Mouse (Mus musculus) 3T3-L1 (cell line): ENCODE measurements around the gene Cldn6.

Source experiments
- DNase-seq: peaks from one replicate; pipeline ENCODE4 v3.0.0-alpha.2; 2015; ENCODE audit warnings: low read depth, low spot score

Cldn6 gene

DNA sequence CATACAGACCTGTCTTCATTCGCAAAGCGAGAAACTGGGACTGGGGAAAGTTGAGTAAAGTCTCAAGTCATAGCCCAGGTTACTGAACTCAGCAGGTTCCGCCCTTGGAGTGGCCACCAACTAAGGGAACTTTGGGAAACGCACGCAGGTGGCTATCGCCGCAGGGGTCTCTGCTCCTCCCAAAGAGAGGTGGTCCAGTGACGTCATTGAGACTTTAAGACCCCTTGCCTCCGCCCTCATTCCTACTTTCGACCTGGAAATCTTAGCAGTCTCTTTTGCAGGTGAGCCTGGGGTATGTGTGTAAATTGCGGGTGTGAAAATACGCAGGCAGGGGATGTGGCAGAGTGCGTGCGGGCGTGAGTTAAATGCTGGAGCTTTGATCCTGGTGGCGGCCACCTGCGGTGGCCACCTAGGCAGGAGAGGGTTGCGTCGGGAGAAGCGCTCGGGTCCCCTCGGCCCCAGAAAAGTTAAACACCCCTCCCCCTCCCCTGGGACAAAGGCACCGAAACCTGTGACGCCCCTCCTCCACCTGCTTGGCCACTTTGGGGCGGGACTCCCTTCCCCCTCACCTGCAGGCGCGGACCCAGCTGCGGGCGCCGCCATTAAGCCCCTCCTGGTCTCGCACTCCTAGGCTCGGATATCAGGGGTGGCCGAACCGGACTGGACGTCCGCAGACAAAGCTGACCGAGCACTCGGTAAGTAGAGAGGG lies at the start of gene Cldn6:
TSS of gene Cldn6 (plus strand) at position 123 of the 709 bp plus-strand sequence.
- no peak for DNase-seq

DNA sequence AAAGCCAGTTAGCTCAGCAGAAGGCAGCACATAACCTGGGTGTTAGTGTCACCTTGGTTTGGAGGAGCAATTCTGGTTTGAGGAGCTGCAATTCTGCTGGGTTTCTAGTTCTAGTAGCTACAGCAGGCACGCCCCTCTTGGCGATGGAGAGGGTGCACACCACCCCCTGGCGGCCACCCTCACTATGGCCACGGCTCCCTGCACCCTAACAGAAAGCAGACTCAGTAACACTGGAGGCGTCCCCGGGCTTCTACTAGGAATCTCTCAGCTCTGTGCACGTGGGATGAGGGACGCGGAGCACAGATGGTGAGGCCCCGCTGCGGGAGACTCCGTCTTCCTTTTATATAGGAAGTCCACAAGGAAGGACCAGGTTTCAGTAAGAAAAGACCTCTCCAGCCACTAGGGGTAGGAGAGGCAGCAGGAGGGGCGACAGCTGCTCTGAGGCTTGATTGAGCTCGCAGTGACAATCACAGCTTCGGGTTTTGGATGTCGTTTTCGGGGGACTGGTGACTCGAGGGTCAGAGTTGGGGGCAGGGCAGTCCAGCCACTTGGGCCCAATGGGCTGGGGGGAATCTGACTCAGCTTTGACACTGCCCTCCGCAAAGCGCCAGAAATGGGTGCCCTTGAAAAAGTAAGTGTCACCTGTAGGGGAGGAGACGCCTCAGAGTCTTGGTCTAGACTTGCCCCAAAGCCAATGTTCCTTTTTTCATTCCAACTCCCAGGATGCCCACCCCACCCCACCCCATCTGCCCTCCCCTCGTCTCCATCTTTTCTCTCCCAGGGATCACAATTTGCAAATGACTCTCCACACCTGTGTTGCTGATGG lies 48.6 kb upstream of the Cldn6 start:
- peak; percentile 83 for DNase-seq

DNA sequence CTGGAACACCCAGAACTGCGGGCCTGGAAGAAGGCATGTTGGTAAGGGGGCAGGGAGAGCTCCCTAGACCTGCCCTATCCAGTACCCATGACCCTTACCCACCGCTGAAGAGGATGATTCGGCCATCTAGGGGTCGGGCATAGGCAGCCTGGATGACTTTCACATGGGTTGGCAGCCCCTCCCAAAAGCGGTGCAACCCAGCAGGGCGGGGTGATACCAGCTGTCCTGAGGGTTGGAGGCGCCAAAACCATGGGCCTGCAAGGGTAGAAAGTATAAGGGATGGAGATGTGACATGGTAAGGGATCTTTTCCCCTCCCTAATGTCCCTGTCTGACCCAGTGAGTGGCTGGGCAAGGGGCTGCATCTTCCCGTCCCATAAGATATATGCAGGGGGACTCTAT lies 47.8 kb upstream of the Cldn6 start:
- no peak for DNase-seq

DNA sequence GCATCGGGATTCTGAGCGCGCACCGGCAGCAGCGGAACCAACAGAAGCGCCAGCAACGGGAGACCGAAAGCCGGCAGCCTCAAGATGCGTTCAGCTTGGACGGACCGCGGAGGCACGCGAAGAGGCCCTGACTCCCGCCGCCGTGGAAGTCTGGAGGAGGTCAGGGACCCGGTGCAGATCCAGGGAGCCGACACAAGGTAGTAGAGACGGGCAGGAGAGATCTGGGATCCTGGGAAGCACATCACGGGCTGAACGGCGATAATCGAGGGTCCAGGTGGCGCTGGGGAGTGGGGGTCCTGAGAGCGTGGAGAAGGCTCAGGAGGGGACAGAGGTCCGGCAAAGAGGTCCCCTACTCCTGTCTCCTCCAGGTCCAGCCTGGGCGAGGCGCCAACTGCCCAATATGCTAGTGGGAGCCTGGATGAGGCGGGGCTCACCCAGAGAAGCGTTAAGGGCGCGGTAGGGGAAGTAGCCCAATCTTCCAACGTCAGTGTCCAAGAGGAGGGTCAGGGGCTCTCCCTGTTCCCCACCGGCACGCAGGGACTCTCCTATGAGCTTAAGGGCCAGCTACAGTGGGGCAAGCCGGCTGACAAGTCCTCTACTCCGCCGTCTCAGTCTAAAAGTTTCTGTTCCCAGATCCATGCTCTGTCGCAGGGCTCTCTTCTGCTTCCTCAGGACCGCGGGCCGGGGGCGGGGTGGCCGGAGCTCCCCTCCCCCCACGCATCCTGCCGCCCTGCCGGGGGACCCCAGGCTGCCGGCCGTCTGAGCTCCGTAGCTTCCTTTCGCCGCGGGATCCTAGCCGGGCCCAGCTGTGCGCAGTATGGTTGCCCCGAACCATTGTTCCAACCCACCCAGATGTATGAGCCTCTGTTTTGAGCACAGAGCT lies 34.2 kb upstream of the Cldn6 start, which contains the start of gene Mmp25:
TSS of gene Mmp25 (minus strand) at position 665 of the 883 bp plus-strand sequence.
- DNase-seq, result no peak

DNA sequence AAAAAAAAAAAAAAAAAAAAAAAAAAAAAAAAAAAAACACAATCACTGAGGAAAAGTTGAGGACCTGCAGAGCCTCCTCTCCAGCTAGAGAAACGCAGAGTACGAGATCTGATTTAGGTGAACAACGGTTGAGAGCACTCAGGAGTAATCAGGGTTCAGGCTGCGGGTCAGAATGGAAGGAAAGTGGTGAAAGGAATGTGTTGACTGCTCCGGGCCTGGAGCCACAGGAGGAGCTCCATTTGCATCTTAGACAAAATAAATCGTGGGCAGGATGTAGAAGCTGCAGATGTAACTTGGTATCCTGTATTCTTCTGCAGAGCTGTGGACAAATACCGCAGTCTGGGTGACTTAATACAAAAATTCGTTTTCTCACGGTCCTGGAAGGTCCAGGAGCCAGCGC lies 33.2 kb upstream of the Cldn6 start:
- no peak for DNase-seq

DNA sequence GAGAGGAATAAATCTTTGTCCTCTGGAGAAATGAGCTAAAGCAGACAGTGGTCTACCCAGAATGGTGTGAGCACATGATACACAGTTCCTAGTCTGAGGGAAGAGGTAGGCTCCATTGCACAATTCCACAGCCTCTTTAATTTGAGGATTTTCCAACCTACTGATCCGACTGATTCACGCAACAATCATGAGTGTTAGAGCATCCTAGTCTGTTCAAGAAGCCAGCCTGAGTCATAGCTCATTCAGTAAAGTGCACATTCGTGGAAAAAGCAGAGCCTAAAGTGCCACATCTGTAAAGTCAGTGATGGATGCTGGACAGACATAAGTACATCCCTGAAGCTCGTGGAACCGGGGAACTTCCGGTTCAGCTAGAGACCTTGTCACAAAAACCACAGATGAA lies 27.7 kb upstream of the Cldn6 start:
- peak; percentile 55 for DNase-seq

DNA sequence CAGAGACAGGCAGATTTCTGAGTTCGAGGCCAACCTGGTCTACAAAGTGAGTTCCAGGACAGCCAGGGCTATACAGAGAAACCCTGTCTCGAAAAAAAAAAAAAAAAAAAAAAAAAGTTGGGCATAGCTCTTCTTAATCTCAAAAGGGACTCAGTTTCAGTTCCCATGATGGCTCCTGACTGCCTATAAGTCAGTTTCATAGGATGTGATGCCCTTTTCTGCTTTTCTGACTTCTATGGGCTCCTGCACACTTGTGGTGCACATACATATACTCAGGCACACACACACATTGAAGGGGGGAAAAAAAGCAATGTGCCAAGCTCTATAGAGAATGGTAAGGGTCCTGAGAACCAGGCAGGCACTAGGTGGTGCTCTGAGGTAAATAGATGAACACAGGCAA lies 25.7 kb upstream of the Cldn6 start:
- DNase-seq, result no peak

DNA sequence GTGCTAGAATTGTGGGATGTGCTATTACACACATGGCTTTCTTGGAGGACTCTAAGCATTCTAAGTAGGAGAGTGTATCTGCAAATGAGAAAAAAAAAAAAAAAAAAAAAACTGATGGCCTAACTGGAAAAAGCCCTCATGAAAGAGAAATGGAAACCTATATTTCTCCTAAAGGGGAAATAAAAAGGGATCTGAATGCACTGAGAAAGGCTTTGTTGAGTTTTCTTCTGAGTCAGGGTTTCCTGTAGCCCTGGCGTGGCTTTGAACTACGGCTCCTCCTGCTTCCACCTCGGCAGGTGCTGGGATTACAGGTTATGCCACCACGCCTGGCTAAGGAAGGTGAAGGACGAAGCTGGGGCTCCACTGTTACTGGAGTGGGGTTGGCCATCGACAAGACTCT lies 25.0 kb upstream of the Cldn6 start:
- DNase-seq, result no peak

DNA sequence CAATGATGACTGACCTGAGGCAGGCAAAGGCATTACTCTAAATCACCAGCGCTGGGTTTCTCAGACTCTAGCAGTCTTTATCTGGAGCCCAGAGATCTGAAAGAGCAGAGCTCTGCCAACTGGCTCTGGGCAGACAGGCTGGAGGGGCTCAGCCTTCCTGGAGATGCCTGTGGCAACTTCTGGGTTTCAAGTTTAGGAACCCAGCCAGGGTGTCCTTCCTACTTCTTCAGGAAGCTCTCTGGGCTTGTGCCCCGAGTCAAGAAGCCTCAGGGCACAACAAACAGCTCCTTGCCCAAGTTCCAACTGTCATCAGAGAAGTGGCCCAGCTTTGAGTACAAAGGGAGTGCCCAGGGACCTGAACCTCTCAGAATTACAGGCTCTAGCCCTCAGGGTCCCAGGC lies 24.6 kb upstream of the Cldn6 start:
- DNase-seq, result no peak

DNA sequence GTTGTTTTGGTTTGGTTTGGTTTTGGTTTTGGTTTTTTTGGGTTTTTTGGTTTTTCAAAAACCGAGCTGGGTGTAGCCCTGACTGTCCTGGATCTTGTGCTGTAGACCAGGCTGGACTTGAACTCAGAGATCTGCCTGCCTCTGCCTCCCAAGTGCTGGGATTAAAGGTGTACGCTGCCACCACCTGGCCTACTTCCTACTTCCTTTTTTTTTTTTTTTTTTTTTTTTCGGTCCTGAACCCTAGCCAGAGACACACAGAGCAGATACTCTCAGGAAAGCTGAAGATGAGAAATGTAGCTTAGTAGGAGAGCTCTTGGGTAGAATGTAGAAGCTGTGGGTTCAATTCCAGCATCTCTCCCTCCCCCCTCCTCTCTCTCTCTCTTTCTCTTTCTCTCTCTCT lies 20.6 kb upstream of the Cldn6 start:
- DNase-seq, result no peak

DNA sequence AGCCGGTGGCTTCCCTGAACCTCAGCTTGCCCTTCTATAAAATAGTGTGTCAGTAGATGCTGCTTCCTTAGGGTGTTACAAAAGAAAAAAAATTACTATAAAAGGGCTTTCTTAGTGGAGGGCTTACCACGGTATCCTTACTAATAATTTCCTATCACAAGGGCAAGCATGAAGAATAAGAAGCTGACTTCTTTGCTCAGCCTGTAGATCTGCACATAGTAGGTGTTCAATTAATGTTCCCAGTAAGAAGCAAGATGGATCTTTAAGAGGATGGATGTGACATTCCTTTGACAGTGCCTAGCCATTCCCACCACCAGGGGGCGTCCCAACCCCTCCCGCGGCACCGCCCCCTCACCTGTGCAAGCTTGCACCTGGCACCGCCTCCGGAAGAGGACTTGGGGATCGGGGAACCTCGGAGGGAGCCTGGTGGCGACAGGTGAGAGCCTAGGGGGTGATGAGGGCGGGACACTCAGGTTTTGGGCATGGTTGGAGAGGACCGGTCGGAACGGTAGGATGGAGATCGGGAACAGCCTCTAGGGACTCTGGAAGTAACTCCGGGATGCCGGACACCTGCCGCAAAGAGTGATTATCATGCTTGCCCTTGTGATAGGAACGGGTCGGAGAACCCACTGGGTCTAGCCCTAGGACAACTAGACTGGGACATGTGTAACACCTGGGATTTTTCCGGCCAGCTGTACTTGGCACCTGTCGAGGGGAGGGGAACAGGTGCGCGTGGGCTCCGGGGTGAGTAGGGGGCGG lies 18.8 kb upstream of the Cldn6 start, which contains the start of gene Bicdl2:
TSS of gene Bicdl2 (plus strand) at position 390 of the 759 bp plus-strand sequence.
- no peak for DNase-seq

DNA sequence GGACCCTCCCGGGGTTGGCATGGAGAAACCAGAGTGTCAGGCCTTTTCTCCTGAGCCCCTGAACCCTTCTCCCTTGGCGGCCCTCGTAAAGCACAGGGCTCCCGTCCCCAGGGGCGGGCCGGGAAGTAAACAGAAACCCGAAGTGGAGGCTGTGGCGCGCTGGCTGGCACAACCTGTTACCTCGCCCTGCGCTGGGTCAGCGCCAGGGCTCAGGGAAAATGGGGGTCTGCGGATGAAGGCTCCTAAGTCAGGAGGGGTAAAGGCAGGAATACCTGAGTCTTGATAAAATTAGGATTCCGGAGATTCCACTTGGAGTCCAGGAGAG lies 18.2 kb upstream of the Cldn6 start:
- no peak for DNase-seq

DNA sequence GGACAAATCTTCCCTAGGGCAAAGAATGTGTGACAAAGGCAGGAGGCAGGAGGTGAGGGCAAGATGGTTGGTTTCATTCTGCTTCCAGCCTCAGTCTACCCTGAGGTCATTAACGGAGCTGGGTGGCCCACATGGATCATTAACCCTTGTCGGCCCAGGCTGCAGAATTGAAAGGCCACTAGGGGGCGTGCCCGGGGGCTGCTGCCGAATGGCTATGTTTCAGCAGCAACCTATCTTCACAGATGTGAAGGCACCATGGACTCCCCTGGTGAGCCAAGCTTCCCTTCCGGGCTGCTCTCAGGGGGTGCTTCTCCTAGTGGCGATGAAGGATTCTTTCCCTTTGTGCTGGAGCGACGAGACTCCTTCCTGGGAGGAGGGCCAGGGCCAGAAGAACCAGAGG lies 17.5 kb upstream of the Cldn6 start:
- no peak for DNase-seq

DNA sequence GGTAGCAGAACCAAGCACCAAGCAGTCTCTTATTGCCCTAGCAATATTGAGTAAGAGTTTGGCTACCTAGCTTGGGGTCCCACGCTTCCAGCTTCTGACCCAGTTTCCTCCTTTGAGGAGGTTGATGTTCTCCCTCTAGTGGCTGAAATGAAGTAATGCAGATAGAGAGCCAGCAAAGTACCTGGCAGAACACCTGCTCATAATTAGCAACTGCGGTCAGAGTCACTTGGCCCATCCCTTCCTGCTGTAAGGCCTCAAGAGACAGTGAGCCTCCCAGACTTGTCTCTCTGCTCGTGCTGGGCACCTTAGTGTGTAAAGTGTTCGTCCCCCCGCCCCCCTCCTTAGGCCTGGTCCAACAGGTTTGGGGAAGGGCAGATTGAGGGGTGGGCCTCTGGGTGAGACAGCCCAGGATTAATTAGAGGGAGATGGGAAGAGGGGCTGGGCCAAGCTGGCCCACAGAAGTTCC lies 14.5 kb upstream of the Cldn6 start:
- DNase-seq, result peak; percentile 72

DNA sequence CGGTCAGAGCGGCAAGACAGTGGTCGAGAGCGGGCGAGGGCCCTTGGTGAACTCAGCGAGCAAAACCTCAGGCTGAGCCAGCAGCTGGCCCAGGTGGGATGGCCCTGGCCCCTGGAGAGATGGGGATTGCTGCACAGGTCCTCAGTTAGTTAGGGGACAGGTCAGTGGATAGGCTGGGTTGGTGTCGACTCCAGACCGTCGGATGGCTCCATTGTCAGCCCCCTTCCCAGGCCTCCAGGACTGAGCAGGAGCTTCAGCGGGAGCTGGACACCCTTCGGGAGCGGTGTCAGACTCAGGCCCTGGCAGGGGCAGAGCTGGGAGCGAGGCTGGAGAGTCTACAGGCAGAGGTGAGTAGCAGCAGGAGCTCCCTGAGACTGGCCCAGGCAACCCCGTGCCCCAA lies 13.5 kb upstream of the Cldn6 start:
- DNase-seq, result no peak

DNA sequence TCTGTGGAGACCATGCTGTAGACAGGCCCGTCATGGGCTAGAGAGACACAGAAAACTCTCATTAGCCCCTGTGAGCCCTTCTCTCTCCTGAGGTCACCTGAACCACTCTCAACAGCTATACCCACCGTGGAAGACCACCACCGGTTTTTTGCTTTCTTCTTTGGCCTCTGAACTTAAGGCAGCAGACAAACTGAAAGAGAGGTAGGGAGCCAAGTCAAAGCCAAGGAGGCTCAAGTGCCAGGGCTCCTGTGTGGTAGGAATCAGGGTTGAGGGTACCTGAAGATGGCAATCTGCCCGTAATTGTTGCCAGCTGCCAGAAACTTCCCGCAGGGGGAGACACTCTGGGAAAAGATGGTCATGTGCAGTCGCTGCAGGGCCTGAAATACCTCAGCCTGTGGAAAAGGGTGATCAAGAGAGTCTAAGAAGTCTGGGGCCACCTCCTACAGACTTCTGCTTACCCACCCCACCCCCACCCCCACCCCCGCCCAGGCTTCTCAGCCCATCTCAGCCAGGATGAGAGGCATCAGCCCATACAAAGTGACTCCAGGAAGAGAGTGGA lies 8.5 kb upstream of the Cldn6 start:
- no peak for DNase-seq

DNA sequence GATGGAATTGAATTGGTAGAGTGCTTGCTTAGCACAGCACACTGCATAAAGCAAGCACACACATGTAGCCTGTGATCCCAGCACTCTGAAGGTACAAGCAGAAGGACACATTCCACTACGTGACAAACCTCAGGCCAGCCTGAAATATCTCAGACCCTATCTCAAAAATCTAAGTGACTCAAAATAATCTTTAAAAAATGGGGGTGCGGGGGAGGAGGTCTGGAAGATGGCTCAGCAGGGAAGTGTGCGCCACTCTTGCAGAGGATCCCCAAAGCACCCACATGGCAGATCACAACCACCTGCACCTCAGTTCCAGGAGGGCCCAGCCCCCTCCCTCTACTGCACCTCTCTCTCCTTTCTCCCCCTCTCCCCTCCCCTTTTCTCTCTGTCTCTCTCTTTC lies 7.5 kb upstream of the Cldn6 start:
- no peak for DNase-seq

DNA sequence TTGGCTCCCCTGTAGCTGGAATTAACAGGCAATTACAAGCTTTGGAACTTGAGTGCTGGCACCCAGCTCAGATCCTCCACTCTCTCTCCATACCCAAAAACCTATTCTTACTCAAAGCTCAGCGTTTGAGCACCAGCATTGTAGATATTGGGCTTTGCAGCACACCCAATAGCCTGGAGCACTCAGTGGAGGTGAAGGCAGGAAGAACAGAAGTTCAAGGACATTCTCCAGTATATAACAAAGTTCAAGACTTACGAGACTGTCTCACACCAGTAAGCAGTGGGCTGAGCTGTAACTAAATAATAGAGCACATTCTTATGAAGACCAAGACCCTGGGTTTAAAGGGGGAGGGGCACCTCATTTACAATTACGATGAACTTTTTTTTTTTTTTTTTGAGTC lies 6.3 kb upstream of the Cldn6 start:
- no peak for DNase-seq

DNA sequence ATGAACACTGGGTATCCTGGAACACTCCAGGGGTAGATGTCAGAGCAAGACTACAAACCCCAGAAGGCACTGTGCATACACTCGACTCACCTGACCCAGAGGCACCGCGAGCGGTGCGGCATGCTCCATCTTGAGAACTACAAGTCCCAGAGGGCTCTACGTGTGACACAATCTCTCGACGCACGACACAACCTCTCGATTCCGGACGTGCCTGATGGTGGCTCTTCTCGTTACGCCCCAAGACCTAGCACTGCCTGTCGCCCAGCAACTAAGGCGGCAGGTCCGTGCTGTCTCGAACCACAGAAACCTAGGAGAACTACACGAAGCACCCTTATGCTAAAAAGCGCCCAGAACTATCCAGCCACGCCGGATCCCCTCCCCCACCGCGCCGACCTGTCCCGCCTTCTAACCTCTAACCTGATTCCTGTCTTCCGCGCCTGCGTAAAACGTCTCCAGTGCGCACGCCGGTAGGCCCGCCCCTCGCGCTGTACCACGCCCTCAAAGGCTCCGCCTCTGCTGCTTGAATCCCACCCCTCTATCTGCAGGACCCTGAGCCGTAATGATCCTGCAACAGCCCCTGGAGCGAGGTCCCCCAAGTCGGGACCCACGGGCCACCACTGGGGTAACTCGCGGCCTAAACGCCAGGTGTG lies 5.5 kb upstream of the Cldn6 start, which contains the start of the genes Hcfc1r1 and Thoc6:
TSS of gene Hcfc1r1 (plus strand) at position 173 of the 650 bp plus-strand sequence.
TSS of gene Thoc6 (minus strand) at position 459 of the 650 bp plus-strand sequence.
- DNase-seq, result peak; percentile 97

DNA sequence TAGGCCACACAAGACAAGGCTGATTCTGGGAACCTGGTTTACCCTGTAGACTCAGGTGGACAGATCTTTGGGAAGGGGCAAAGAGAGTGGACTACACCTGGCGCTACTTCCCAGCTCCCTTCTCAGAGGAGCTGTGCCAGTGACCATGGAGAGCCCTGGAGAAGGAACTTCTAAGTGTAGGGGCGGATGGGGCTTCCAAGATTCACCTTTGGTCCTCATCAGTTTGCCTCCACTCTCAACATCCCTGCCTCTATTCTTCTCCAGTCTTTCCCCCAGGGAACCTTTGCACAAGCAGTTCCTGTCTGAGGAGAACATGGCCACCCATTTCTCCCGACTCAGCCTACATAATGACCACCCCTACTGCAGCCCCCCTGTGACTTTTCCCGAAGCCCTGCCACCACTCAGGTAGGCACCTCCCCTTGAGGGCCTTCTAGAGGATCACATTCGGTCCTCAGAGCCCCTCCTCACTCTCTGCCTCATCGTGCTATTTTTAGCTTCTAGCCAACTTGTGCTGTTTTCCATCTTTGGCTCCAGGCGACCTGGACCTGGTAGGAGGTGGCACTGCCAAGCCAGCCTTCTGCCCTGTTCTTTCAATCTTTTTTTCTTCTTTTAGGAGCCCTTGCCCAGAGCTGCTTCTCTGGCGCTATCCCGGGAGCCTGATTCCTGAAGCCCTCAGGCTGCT lies 4.6 kb upstream of the Cldn6 start:
- peak; percentile 72 for DNase-seq
